Mouse (Mus musculus) neural tube, embryonic 13.5 days (tissue): ENCODE data around the gene C2. TPM values are rescaled to one million over a fixed set of nuclear protein-coding genes. Genes with fewer than 3 reads are reported as not detected.
"Not testable (repeated sequence)": the region's sequence is repeated elsewhere in the genome, so short reads cannot be mapped to it uniquely, and the experiment has no call there.

ENCODE experiments used
- ATAC-seq: fragments of 200-750 bp; cut with Nextera tagmentation; 2 replicates; pipeline ENCODE4 v1.8.0; 2017; ENCODE audit warnings: low read depth, mild to moderate bottlenecking, moderate TSS enrichment, moderate library complexity
- H3K27ac ChIP-seq: fragments of 300-500 bp; sonication (generic); replicated peaks from 2 replicates; pipeline ENCODE4 v1.5.1; 2015; ENCODE audit warnings: moderate library complexity, mild to moderate bottlenecking, inconsistent platforms
- H3K27me3 ChIP-seq: fragments of 300-500 bp; sonication (generic); 2 replicates; pipeline ENCODE4 v1.6.1; 2015; ENCODE audit warnings: mild to moderate bottlenecking, inconsistent platforms
- H3K36me3 ChIP-seq: fragments of 300-500 bp; sonication (generic); 2 replicates; pipeline ENCODE4 v1.6.1; 2015; ENCODE audit warnings: mild to moderate bottlenecking, inconsistent platforms
- H3K4me1 ChIP-seq: fragments of 300-500 bp; sonication (generic); replicated peaks from 2 replicates; pipeline ENCODE4 v1.6.1; 2015; ENCODE audit warnings: inconsistent platforms
- H3K4me2 ChIP-seq: fragments of 300-500 bp; sonication (generic); 2 replicates; pipeline ENCODE4 v1.6.1; 2015; ENCODE audit warnings: inconsistent platforms, mild to moderate bottlenecking, moderate library complexity
- H3K4me3 ChIP-seq: fragments of 300-500 bp; sonication (generic); 2 replicates; pipeline ENCODE4 v1.5.1; 2015; ENCODE audit warnings: mild to moderate bottlenecking, inconsistent platforms
- H3K9ac ChIP-seq: fragments of 300-500 bp; sonication (generic); 2 replicates; pipeline ENCODE4 v1.6.1; 2015; ENCODE audit warnings: moderate library complexity, mild to moderate bottlenecking, inconsistent platforms
- H3K9me3 ChIP-seq: fragments of 300-500 bp; sonication (generic); 2 replicates; pipeline ENCODE4 v1.6.1; 2016; ENCODE audit warnings: inconsistent platforms
- WGBS: fragments of 180-500 bp; shearing (Covaris S2); methylation state at CpG from one replicate; pipeline ENCODE4 v1.1.7; 2015; 5-methylcytosine and 5-hydroxymethylcytosine counted together
- polyA plus RNA-seq: library from polyadenylated mRNA; unstranded; fragments of >200 nt; fragmentation: Nextera tagmentation; extraction: Ambion mirVana; gene quantifications from 2 replicates; pipeline ENCODE4 v1.2.1, GENCODE M21; 2015

The C2 gene
- polyA plus RNA-seq, 1 experiment from 2014 or later: 0.99 TPM

- ATAC-seq, H3K4me2 ChIP-seq, H3K9me3 ChIP-seq, H3K9ac ChIP-seq, H3K4me3 ChIP-seq, H3K27ac ChIP-seq, H3K27me3 ChIP-seq: not testable (repeated sequence)
- Histone ChIP-seq H3K4me1 (peaks cover 28% of the 10 kb centered on the region), H3K36me3 (peaks cover 61% of the 10 kb centered on the region)
- WGBS: 95% methylated on average over 9 of the region's 10 CpGs
Observed at GRCm38 (mm10) chr17:34901948-34902347, 3.9 kb upstream of the C2 start.

GRCm38 (mm10) chr17:34900826-34901225, 2.8 kb upstream of the C2 start:
- not testable (repeated sequence) for ATAC-seq, H3K27me3 ChIP-seq, H3K9me3 ChIP-seq, H3K27ac ChIP-seq, H3K9ac ChIP-seq
- Histone ChIP-seq H3K4me1 (peaks cover 40% of the 10 kb centered on the region), H3K4me2 (peak overlapping the region; percentile 94), H3K4me3 (peak overlapping the region; percentile 93; the same call in 1 of the 2 replicates), H3K36me3 (peaks cover 56% of the 10 kb centered on the region)

GRCm38 (mm10) chr17:34899890-34900243, 1.8 kb upstream of the C2 start:
- peak overlapping the region; percentile 96 for H3K9ac ChIP-seq
- WGBS: 5% methylated on average over 5 of the region's 5 CpGs
- ATAC-seq: no peak
- H3K9me3 ChIP-seq: no peaks in the 10 kb centered on the region
- peaks cover 48% of the 10 kb centered on the region for H3K4me1 ChIP-seq
- H3K27me3 ChIP-seq: no peaks in the 10 kb centered on the region
- peak overlapping the region; percentile 98 for H3K27ac ChIP-seq
- H3K4me3 ChIP-seq: peak overlapping the region; percentile 93
- H3K36me3 ChIP-seq: peaks cover 48% of the 10 kb centered on the region
- peak overlapping the region; percentile 94 for H3K4me2 ChIP-seq

- H3K9me3 ChIP-seq: no peaks in the 10 kb centered on the region
- ATAC-seq: peak; percentile 1; the same call in 1 of the 2 replicates
- H3K27me3 ChIP-seq: no peaks in the 10 kb centered on the region
- peak overlapping the region; percentile 96 for H3K9ac ChIP-seq
- peak overlapping the region; percentile 98 for H3K27ac ChIP-seq
- peaks cover 48% of the 10 kb centered on the region for H3K4me1 ChIP-seq
- peaks cover 42% of the 10 kb centered on the region for H3K36me3 ChIP-seq
- H3K4me3 ChIP-seq: peak overlapping the region; percentile 93
- WGBS: 0% methylated on average over 37 of the region's 45 CpGs
- H3K4me2 ChIP-seq: peak overlapping the region; percentile 94
Observed at GRCm38 (mm10) chr17:34899053-34899889, 1.2 kb upstream of the C2 start.

GRCm38 (mm10) chr17:34898706-34899052, 614 bp upstream of the C2 start:
- peak; percentile 5; the same call in 1 of the 2 replicates for ATAC-seq
- Histone ChIP-seq H3K9ac (peak overlapping the region; percentile 96), H3K36me3 (peaks cover 36% of the 10 kb centered on the region), H3K27ac (peak overlapping the region; percentile 98), H3K4me2 (peak overlapping the region; percentile 94), H3K4me1 (peaks cover 50% of the 10 kb centered on the region), H3K9me3 (no peaks in the 10 kb centered on the region), H3K4me3 (peak overlapping the region; percentile 93), H3K27me3 (no peaks in the 10 kb centered on the region)
- WGBS: 0% methylated on average over 26 of the region's 47 CpGs

- peaks cover 54% of the 10 kb centered on the region for H3K4me1 ChIP-seq
Observed at GRCm38 (mm10) chr17:34897373-34898159, 499 bp downstream of the C2 start.

GRCm38 (mm10) chr17:34896366-34896765, 1.7 kb downstream of the C2 start:
- no peak for ATAC-seq
- Histone ChIP-seq H3K4me3 (peak overlapping the region; percentile 80), H3K4me1 (peaks cover 54% of the 10 kb centered on the region), H3K9me3 (no peaks in the 10 kb centered on the region), H3K9ac (0 out of 2 replicates have a peak overlapping the region, but pooled peaks have one; percentile 38), H3K27ac (no peak overlapping the region), H3K36me3 (peaks cover 15% of the 10 kb centered on the region), H3K27me3 (no peaks in the 10 kb centered on the region), H3K4me2 (peak overlapping the region; percentile 94)
- WGBS: 84% methylated on average over 17 of the region's 17 CpGs

More at GRCm38 (mm10) chr17:34897373-34898159, 499 bp downstream of the C2 start:
- H3K9me3 ChIP-seq: no peaks in the 10 kb centered on the region
- peak overlapping the region; percentile 98 for H3K27ac ChIP-seq
- no peak for ATAC-seq
- peak overlapping the region; percentile 94 for H3K4me2 ChIP-seq
- H3K36me3 ChIP-seq: peaks cover 25% of the 10 kb centered on the region
- no peaks in the 10 kb centered on the region for H3K27me3 ChIP-seq
- peak overlapping the region; percentile 93 for H3K4me3 ChIP-seq
- 19% methylated on average over 10 of the region's 10 CpGs for WGBS
- peak overlapping the region; percentile 96 for H3K9ac ChIP-seq

- H3K4me2 ChIP-seq: peak overlapping the region; percentile 94
- peak overlapping the region; percentile 93 for H3K9ac ChIP-seq
- 89% methylated on average over 15 of the region's 15 CpGs for WGBS
- no peaks in the 10 kb centered on the region for H3K9me3 ChIP-seq
- peaks cover 9% of the 10 kb centered on the region for H3K36me3 ChIP-seq
- peak overlapping the region; percentile 95; the same call in 1 of the 2 replicates for H3K27ac ChIP-seq
- H3K4me1 ChIP-seq: peaks cover 49% of the 10 kb centered on the region
- no peak for ATAC-seq
- H3K4me3 ChIP-seq: peak overlapping the region; percentile 80
- H3K27me3 ChIP-seq: no peaks in the 10 kb centered on the region
Observed at GRCm38 (mm10) chr17:34895724-34896123, 2.3 kb downstream of the C2 start.

- ATAC-seq: peak; percentile 54
- no peaks in the 10 kb centered on the region for H3K9me3 ChIP-seq
- H3K27ac ChIP-seq: peak overlapping the region; percentile 95
- 7% methylated on average over 49 of the region's 51 CpGs for WGBS
- peak overlapping the region; percentile 93 for H3K9ac ChIP-seq
- peaks cover 8% of the 10 kb centered on the region for H3K36me3 ChIP-seq
- H3K4me3 ChIP-seq: peak overlapping the region; percentile 80
- H3K4me2 ChIP-seq: peak overlapping the region; percentile 94
- H3K4me1 ChIP-seq: peaks cover 41% of the 10 kb centered on the region
- H3K27me3 ChIP-seq: no peaks in the 10 kb centered on the region
Observed at GRCm38 (mm10) chr17:34894801-34895530, 3.1 kb downstream of the C2 start.

- no peaks in the 10 kb centered on the region for H3K27me3 ChIP-seq
- peak overlapping the region; percentile 94 for H3K4me2 ChIP-seq
- peak overlapping the region; percentile 95 for H3K27ac ChIP-seq
- no peaks in the 10 kb centered on the region for H3K9me3 ChIP-seq
- under 1% methylated on average over 27 of the region's 51 CpGs for WGBS
- peaks cover 8% of the 10 kb centered on the region for H3K36me3 ChIP-seq
- H3K4me1 ChIP-seq: peaks cover 36% of the 10 kb centered on the region
- peak overlapping the region; percentile 93 for H3K9ac ChIP-seq
- peak; percentile 89 for ATAC-seq
- H3K4me3 ChIP-seq: peak overlapping the region; percentile 80
Observed at GRCm38 (mm10) chr17:34894074-34894597, 3.9 kb downstream of the C2 start.

GRCm38 (mm10) chr17:34893072-34893824, 4.8 kb downstream of the C2 start:
- Histone ChIP-seq H3K27ac (peak overlapping the region; percentile 88), H3K4me2 (peak overlapping the region; percentile 94), H3K36me3 (peaks cover 8% of the 10 kb centered on the region), H3K4me3 (peak overlapping the region; percentile 80), H3K9me3 (no peaks in the 10 kb centered on the region), H3K4me1 (peaks cover 36% of the 10 kb centered on the region), H3K27me3 (no peaks in the 10 kb centered on the region), H3K9ac (peak overlapping the region; percentile 93)
- ATAC-seq: no peak
- 71% methylated on average over 12 of the region's 12 CpGs for WGBS
